Mouse (Mus musculus) liver, embryonic 13.5 days (tissue): ENCODE data around the gene Tfrc. TPM values are rescaled to one million over a fixed set of nuclear protein-coding genes. Genes with fewer than 3 reads are reported as not detected.

Source experiments
- ATAC-seq: fragments of 200-750 bp; cut with Nextera tagmentation; 2 replicates; pipeline ENCODE4 v1.8.0; 2017; ENCODE audit warnings: low read depth, mild to moderate bottlenecking, moderate number of reproducible peaks, moderate library complexity
- DNase-seq: peaks from one replicate; pipeline ENCODE4 v3.0.0; 2022
- H3K27ac ChIP-seq: fragments of 300-500 bp; sonication (generic); 2 replicates; pipeline ENCODE4 v1.5.1; 2015; ENCODE audit warnings: moderate library complexity, mild to moderate bottlenecking, inconsistent platforms
- H3K27me3 ChIP-seq: fragments of 300-500 bp; sonication (generic); 2 replicates; pipeline ENCODE4 v1.6.1; 2015; ENCODE audit warnings: mild to moderate bottlenecking, inconsistent platforms
- H3K36me3 ChIP-seq: fragments of 300-500 bp; sonication (generic); 2 replicates; pipeline ENCODE4 v1.6.1; 2015; ENCODE audit warnings: mild to moderate bottlenecking, inconsistent platforms
- H3K4me1 ChIP-seq: fragments of 300-500 bp; sonication (generic); replicated peaks from 2 replicates; pipeline ENCODE4 v1.6.1; 2015; ENCODE audit warnings: inconsistent platforms
- H3K4me2 ChIP-seq: fragments of 300-500 bp; sonication (generic); 2 replicates; pipeline ENCODE4 v1.6.1; 2015; ENCODE audit warnings: inconsistent platforms, mild to moderate bottlenecking, moderate library complexity
- H3K4me3 ChIP-seq: fragments of 300-500 bp; sonication (generic); replicated peaks from 2 replicates; pipeline ENCODE4 v1.5.1; 2015; ENCODE audit warnings: mild to moderate bottlenecking, inconsistent platforms
- H3K9ac ChIP-seq: fragments of 300-500 bp; sonication (generic); 2 replicates; pipeline ENCODE4 v1.6.1; 2015; ENCODE audit warnings: mild to moderate bottlenecking, inconsistent platforms
- H3K9me3 ChIP-seq: fragments of 300-500 bp; sonication (generic); replicated peaks from 2 replicates; pipeline ENCODE4 v1.6.1; 2016; ENCODE audit warnings: inconsistent platforms
- WGBS: fragments of 180-500 bp; shearing (Covaris S2); methylation state at CpG from one replicate; pipeline ENCODE4 v1.1.7; 2015; ENCODE audit not compliant: insufficient replicate concordance; 5-methylcytosine and 5-hydroxymethylcytosine counted together
- polyA plus RNA-seq: library from polyadenylated mRNA; unstranded; fragments of >200 nt; fragmentation: Nextera tagmentation; extraction: Ambion mirVana; gene quantifications from 2 replicates; pipeline ENCODE4 v1.2.1, GENCODE M21; 2015

Tfrc gene
- polyA plus RNA-seq, 1 experiment from 2014 or later: 262 TPM

GRCm38 (mm10) chr16:32661493-32661921, 52.8 kb downstream of the Tfrc start:
- DNase-seq: no peak
- ATAC-seq: no peak
- Histone ChIP-seq H3K36me3 (no peaks in the 10 kb centered on the region), H3K9ac (peak overlapping the region; percentile 33; the same call in 1 of the 2 replicates), H3K4me3 (no peak overlapping the region), H3K4me1 (peaks cover 99% of the 10 kb centered on the region), H3K27me3 (no peaks in the 10 kb centered on the region), H3K9me3 (no peaks in the 10 kb centered on the region), H3K27ac (peak overlapping the region; percentile 56), H3K4me2 (no peak overlapping the region)
- WGBS: 39% methylated on average over 10 of the region's 10 CpGs

- Histone ChIP-seq H3K4me2 (no peak overlapping the region), H3K4me1 (peaks cover 100% of the 10 kb centered on the region), H3K27me3 (no peaks in the 10 kb centered on the region), H3K36me3 (0 out of 2 replicates have a peak, but pooled peaks cover 2% of the 10 kb centered on the region), H3K4me3 (no peak overlapping the region), H3K27ac (peak overlapping the region; percentile 56; the same call in 1 of the 2 replicates), H3K9ac (no peak overlapping the region), H3K9me3 (no peaks in the 10 kb centered on the region)
- no peak for DNase-seq
- WGBS: 89% methylated on average over 7 of the region's 7 CpGs
- ATAC-seq: no peak
These were observed 53.7 kb downstream of the Tfrc start for GRCm38 (mm10) chr16:32662372-32662771.

GRCm38 (mm10) chr16:32663231-32663858, 54.6 kb downstream of the Tfrc start:
- ATAC-seq (no peak), DNase-seq (no peak)
- 75% methylated on average over 9 of the region's 9 CpGs for WGBS
- Histone ChIP-seq H3K4me1 (peaks cover 100% of the 10 kb centered on the region), H3K9me3 (no peaks in the 10 kb centered on the region), H3K4me2 (peak overlapping the region; percentile 37), H3K4me3 (no peak overlapping the region), H3K9ac (peak overlapping the region; percentile 70), H3K36me3 (peaks cover 10% of the 10 kb centered on the region; the same call in 1 of the 2 replicates), H3K27ac (peak overlapping the region; percentile 96), H3K27me3 (no peaks in the 10 kb centered on the region)

GRCm38 (mm10) chr16:32664211-32664610, 55.5 kb downstream of the Tfrc start:
- Histone ChIP-seq H3K9ac (peak overlapping the region; percentile 70), H3K27ac (peak overlapping the region; percentile 96), H3K9me3 (no peaks in the 10 kb centered on the region), H3K27me3 (no peaks in the 10 kb centered on the region), H3K4me3 (no peak overlapping the region), H3K4me1 (peaks cover 100% of the 10 kb centered on the region), H3K4me2 (peak overlapping the region; percentile 37), H3K36me3 (peaks cover 14% of the 10 kb centered on the region)
- WGBS: 36% methylated on average over 2 of the region's 2 CpGs
- DNase-seq (no peak), ATAC-seq (no peak)

GRCm38 (mm10) chr16:32665851-32666665, 57.3 kb downstream of the Tfrc start:
- peak overlapping the region; percentile 59 for H3K4me2 ChIP-seq
- 2% methylated on average over 11 of the region's 11 CpGs for WGBS
- H3K4me3 ChIP-seq: peak overlapping the region; percentile 26; the same call in 1 of the 2 replicates
- H3K4me1 ChIP-seq: peaks cover 100% of the 10 kb centered on the region
- peak overlapping the region; percentile 96 for H3K27ac ChIP-seq
- H3K36me3 ChIP-seq: peaks cover 33% of the 10 kb centered on the region
- no peaks in the 10 kb centered on the region for H3K9me3 ChIP-seq
- peak; percentile 94 for ATAC-seq
- no peaks in the 10 kb centered on the region for H3K27me3 ChIP-seq
- H3K9ac ChIP-seq: peak overlapping the region; percentile 70
- peak; percentile 82 for DNase-seq

GRCm38 (mm10) chr16:32666671-32667551, 58.2 kb downstream of the Tfrc start:
- Histone ChIP-seq H3K27me3 (no peaks in the 10 kb centered on the region), H3K9me3 (no peaks in the 10 kb centered on the region), H3K9ac (peak overlapping the region; percentile 70), H3K4me3 (0 out of 2 replicates have a peak overlapping the region, but pooled peaks have one; percentile 6), H3K4me1 (peaks cover 100% of the 10 kb centered on the region), H3K4me2 (peak overlapping the region; percentile 59), H3K36me3 (peaks cover 41% of the 10 kb centered on the region), H3K27ac (peak overlapping the region; percentile 96)
- DNase-seq: no peak
- ATAC-seq: no peak
- 48% methylated on average over 9 of the region's 9 CpGs for WGBS

- H3K27me3 ChIP-seq: no peaks in the 10 kb centered on the region
These were observed 58.8 kb downstream of the Tfrc start for GRCm38 (mm10) chr16:32667552-32667872.

GRCm38 (mm10) chr16:32668030-32668429, 59.3 kb downstream of the Tfrc start:
- ATAC-seq (no peak), DNase-seq (no peak)
- Histone ChIP-seq H3K4me3 (no peak overlapping the region), H3K4me2 (no peak overlapping the region), H3K4me1 (peaks cover 100% of the 10 kb centered on the region), H3K9me3 (no peaks in the 10 kb centered on the region), H3K36me3 (peaks cover 46% of the 10 kb centered on the region), H3K9ac (0 out of 2 replicates have a peak overlapping the region, but pooled peaks have one; percentile 19), H3K27ac (peak overlapping the region; percentile 96), H3K27me3 (no peaks in the 10 kb centered on the region)
- 82% methylated on average over 10 of the region's 10 CpGs for WGBS

More at GRCm38 (mm10) chr16:32667552-32667872, 58.8 kb downstream of the Tfrc start:
- Histone ChIP-seq H3K9me3 (no peaks in the 10 kb centered on the region), H3K4me3 (no peak overlapping the region), H3K36me3 (peaks cover 46% of the 10 kb centered on the region), H3K4me1 (peaks cover 100% of the 10 kb centered on the region), H3K4me2 (no peak overlapping the region), H3K9ac (peak overlapping the region; percentile 70), H3K27ac (peak overlapping the region; percentile 96)
- DNase-seq (no peak), ATAC-seq (no peak)
- WGBS: 58% methylated on average over 3 of the region's 3 CpGs

GRCm38 (mm10) chr16:32668472-32668871, 59.8 kb downstream of the Tfrc start:
- Histone ChIP-seq H3K9me3 (no peaks in the 10 kb centered on the region), H3K27ac (peak overlapping the region; percentile 96; the same call in 1 of the 2 replicates), H3K4me1 (peaks cover 100% of the 10 kb centered on the region), H3K36me3 (peaks cover 46% of the 10 kb centered on the region), H3K27me3 (no peaks in the 10 kb centered on the region), H3K9ac (no peak overlapping the region), H3K4me3 (no peak overlapping the region), H3K4me2 (no peak overlapping the region)
- no peak for ATAC-seq
- WGBS: 84% methylated on average over 4 of the region's 4 CpGs
- no peak for DNase-seq

GRCm38 (mm10) chr16:32669243-32669642, 60.5 kb downstream of the Tfrc start:
- H3K9me3 ChIP-seq: no peaks in the 10 kb centered on the region
- peaks cover 99% of the 10 kb centered on the region for H3K4me1 ChIP-seq
- H3K27ac ChIP-seq: no peak overlapping the region
- no peak overlapping the region for H3K4me2 ChIP-seq
- no peak overlapping the region for H3K9ac ChIP-seq
- DNase-seq (no peak), ATAC-seq (no peak)
- H3K27me3 ChIP-seq: no peaks in the 10 kb centered on the region
- WGBS: 93% methylated on average over 10 of the region's 10 CpGs
- peaks cover 52% of the 10 kb centered on the region for H3K36me3 ChIP-seq
- no peak overlapping the region for H3K4me3 ChIP-seq
